Mouse (Mus musculus): ENCODE results near the gene Stard8.
A peak's percentile ranks its signal among the peaks of the same experiment; 100 is the strongest.
"Not testable (repeated sequence)": the region's sequence is repeated elsewhere in the genome, so short reads cannot be mapped to it uniquely, and the experiment has no call there.

The Stard8 gene

DNA sequence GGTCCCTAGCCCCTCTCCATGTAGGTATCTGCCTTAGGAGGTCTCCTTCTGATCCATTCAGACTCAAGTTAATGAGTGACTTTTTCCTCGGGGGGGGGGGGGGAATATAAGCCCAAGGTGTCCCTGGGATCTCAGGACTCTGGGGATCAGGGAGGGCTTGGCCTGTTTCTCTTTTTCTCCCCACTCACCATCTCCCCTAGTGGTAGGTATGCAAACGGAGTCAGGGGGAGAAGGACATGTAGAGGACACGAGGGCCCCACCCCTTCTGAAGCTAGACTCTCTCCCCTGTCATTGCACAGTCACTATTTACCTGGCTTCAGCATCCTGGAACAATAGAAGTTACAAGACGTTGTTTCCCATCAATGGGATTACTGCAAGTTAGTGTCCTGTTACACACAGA lies 45.1 kb downstream of the Stard8 start:
- DNase-seq, result peak; percentile 14

DNA sequence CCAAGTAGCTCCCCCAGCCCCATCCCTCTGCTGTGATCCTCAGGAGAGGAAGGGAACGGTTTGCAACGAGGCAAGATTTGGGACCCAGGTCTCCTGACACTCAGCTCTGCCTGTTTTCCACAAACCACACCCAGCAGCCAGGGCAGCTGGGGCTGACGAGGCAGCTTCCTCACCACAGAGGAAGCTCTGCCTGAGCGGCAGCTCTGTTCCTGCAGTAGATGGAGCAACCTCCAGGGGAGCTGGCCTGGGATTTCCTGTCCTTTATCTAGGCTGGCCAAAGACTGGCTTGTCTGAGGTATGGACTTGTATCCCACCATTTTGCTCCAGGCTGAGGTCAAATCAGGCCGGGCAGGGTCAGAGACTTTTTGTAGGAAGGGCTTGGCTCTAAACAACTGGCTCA lies 46.2 kb downstream of the Stard8 start:
- no peak for DNase-seq

DNA sequence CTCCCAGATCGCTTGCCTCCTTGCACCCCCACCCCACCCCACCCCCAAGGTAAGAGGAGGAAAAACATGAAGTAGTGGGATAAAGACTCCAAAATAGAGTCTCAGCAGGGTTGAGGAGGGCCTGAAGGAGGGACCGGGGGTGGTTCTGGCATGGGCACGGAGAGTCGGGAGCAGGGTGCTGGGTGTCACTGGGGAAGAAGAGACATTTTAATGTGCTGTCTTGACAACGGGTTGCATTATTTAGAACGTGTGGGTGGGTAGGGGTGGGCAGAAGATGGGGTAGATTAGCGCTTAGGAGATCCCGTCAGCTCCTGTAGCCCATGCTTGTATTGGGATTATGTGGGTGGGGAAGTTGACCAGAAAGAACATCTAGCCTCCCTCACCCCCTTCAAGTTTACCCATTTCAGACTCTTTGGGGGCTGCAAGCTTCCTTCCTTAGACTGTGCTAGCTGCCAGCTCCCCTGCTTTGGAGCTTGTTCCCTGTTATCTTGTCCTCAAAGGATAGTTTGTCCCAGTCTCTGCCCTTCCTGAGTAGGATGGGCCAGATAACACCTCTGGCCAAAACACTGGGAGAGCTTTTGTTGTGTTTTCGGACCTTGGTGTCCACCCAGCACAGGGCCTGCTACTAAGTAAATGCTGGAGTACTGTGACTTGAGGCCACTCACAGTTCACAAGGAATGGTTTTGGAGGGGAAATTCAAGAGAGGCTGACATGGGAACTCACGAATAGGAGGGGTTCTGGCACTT lies 47.9 kb downstream of the Stard8 start:
- DNase-seq, result no peak

GRCm38 (mm10) chrX:99052255-99052654 lies 49.2 kb downstream of the Stard8 start:
- no peak for DNase-seq

DNA sequence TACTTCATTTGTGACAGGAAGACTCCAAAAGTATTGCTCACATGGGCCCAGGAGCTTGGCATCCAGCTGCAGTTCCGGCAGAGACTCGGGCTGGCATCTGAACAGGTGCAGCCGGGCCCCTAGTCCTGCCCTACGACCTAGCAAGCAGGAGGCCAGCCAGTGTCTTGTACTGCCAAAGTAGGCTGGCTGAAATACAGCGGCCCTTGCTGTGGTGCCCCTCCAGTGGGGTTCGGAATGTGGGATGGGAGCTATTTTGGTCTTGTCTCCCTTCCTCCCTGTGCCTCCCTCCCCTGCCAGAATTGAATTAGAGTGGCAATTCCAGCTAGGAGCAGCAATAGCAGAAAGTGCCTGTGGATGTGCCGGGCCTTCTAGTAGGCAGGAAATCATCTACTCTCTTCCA lies 51.5 kb downstream of the Stard8 start:
- no peak for DNase-seq

DNA sequence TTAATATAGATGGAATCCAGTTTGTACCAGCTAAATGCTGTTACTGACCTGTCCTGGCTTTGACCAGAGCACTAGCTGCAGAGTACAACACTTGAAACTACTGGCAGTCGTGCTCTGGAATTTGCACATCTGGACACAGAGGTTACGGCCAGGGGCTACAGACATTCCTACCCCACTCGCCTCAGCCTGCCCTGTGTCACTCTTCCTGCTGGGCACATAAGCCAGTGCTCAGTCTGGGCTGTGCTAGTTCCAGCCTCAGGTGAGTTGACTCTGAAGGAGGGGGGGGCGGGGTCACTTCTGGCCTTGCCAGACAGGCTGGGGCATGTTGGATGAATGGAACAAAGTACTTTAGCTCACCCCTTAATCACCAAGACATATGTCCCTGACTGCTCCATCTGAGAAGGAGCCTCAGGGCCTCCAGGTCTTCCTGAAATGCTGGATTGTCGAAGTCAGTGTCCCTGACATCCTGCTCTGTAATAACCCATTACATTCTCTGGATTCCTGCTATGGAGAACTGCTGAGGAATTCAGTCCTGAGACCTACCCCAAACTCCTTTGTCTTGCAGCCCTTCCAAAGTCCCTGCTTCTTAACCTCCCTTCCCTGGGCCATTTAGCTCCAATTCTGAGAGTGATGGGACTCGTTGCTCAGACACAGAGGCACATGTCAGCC lies 54.9 kb downstream of the Stard8 start:
- no peak for DNase-seq

DNA sequence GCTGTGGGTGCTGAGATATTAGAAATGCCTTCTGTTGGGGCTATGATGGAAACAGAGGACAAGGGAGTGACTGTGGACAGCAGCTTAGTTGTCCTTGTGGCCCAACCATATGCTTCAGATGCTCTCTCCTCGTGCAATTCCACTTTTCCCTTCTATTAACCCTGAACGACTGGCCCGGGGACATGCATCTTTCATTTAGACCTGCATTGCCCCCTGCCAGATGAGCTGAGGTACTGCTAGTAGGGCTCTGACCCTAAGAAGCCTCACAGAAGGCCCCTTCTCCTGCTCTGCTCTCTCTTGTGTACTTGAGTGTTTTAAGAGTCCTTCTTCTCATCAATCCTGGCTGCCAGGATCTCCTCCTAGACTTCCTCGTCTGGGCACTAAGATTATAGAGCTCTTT lies 56.1 kb downstream of the Stard8 start:
- peak; percentile 22 for DNase-seq

- no peak for DNase-seq
Observed at GRCm38 (mm10) chrX:99065582-99065981, 62.5 kb downstream of the Stard8 start.

DNA sequence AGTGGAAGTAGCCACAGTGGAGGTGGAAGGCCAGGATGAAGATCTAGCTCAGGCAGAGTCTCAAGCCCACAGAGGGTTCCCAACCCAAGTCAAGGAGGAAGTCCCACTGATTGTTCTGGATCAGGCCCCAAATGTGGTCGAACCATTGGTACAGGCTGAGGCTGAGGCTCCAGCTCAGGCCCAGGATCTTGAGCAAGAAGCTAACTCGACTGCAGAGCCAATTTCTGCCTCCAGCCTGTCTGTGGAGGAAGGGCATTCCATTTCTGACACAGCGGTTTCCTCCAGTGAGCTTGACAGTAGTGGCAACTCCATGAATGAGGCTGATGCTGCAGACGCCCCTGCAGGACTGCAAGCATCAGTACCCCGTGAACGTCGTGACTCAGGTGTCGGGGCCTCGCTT lies 63.5 kb downstream of the Stard8 start:
- no peak for DNase-seq

DNA sequence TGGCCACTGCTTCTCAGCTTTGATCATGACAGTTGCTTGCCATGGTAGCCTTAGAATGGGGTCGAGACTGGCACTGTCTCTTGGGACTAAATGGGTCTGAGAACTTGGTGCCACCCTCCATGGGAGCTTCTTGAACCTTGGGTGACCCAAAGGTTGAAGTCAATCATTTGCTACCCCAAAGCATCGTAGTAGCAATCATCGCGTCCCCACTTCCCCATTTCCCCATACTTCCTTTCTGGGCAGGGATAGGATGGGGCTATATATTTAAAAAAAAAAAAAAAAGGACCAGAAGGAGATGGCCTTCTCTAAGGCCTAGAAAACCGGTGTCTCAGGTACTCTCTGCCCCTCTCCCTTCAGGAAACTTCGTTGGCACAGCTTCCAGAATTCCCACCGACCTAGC lies 64.2 kb downstream of the Stard8 start:
- DNase-seq, result no peak

- DNase-seq, result no peak
Observed at GRCm38 (mm10) chrX:99067671-99068151, 64.7 kb downstream of the Stard8 start.

DNA sequence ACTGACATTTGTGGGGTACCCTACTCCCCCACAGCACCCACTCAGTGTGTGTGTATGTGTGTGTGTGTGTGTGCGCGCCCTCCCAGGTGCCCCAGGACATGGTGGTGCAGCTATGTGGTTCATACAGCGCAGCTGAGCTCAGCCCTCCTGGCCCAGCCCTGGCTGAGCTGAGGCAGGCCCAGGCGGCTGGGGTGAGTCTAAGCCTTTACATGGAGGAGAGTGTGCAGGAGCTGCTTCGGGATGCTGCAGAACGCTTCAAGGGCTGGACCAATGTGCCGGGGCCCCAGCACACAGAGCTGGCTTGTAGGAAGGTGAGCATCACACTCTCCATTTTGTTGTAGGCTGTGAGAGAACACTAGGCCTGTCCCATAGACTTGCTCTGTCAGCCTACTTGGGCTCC lies 68.1 kb downstream of the Stard8 start:
- no peak for DNase-seq

- no peak for DNase-seq
Observed at GRCm38 (mm10) chrX:99072596-99072995, 69.5 kb downstream of the Stard8 start.

DNA sequence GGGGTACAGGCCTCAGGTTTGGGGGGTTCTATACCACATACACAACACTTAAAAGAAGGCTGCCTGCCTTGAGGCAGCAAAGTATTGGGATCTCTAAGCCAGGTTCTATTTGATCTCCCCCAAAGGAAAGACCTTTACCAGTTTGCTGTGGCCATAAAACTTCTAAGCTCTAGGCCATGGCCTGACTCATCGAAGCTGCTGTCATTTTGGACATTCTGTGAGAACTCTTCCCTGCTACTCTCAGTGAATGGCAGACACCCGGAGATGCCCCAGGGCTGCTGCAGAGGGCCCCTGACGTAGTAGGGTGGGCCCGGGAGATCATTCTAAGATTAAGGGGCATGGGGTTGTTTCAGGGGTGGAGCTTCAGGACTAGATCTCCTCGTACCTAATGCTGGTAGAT lies 72.1 kb downstream of the Stard8 start:
- no peak for DNase-seq

GRCm38 (mm10) chrX:99076460-99076859 lies 73.4 kb downstream of the Stard8 start:
- no peak for DNase-seq

- not testable (repeated sequence) for DNase-seq
Observed at GRCm38 (mm10) chrX:99078374-99078892, 75.4 kb downstream of the Stard8 start.

GRCm38 (mm10) chrX:99092704-99093103 lies 89.7 kb downstream of the Stard8 start:
- DNase-seq, result no peak

DNA sequence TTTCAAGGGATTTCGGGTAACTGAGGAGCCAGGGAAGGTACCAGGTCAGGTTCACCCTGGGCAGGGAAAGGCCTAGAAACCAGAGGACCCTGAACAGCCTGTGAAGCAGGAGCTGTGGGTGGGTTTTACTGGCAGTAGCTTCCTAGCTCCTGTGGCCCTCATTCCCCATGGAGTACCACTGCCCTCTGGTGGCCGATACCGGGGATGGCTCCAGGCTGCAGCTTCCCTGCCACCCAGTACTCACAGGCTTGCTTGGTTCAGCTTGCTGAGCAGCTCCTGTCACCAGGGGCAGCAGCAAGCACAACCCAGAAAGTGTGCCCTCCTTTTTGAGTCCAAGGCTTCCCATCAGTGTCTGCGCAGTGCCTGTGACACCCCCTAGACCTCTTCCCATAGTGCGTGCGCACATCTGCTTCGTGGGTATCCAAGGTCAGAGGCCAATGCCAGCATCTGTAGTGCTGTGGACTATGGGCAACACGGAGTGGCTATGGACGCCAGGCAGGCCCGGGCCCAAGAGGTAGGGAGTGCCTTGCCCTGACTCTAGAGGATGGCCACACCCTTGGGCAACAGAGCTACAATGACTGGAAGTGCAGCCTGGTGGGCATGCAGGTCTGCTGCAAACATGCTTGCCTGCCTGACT lies 108.2 kb downstream of the Stard8 start:
- DNase-seq, result not testable (repeated sequence)

GRCm38 (mm10) chrX:99119510-99119909 lies 116.5 kb downstream of the Stard8 start:
- no peak for DNase-seq
